Mouse (Mus musculus) liver, embryonic 12.5 days (tissue): ENCODE data around the gene Pagr1b. TPM values are rescaled to one million over a fixed set of nuclear protein-coding genes. Genes with fewer than 3 reads are reported as not detected.
A peak's percentile ranks its signal among the peaks of the same experiment; 100 is the strongest.

Experiments
- ATAC-seq: fragments of 200-750 bp; cut with Nextera tagmentation; 2 replicates; pipeline ENCODE4 v1.8.0; 2017; ENCODE audit warnings: moderate number of reproducible peaks, mild to moderate bottlenecking, moderate library complexity
- H3K27ac ChIP-seq: fragments of 300-500 bp; sonication (generic); 2 replicates; pipeline ENCODE4 v1.5.1; 2016; ENCODE audit warnings: mild to moderate bottlenecking
- H3K27me3 ChIP-seq: fragments of 300-500 bp; sonication (generic); replicated peaks from 2 replicates; pipeline ENCODE4 v1.6.1; 2016; ENCODE audit warnings: mild to moderate bottlenecking, moderate library complexity
- H3K36me3 ChIP-seq: fragments of 300-500 bp; sonication (generic); 2 replicates; pipeline ENCODE4 v1.6.1; 2016; ENCODE audit warnings: mild to moderate bottlenecking, moderate library complexity
- H3K4me1 ChIP-seq: fragments of 300-500 bp; sonication (generic); 2 replicates; pipeline ENCODE4 v1.6.1; 2016
- H3K4me2 ChIP-seq: fragments of 300-500 bp; sonication (generic); 2 replicates; pipeline ENCODE4 v1.6.1; 2016; ENCODE audit warnings: mild to moderate bottlenecking, moderate library complexity
- H3K4me3 ChIP-seq: fragments of 300-500 bp; sonication (generic); 2 replicates; pipeline ENCODE4 v1.5.1; 2016; ENCODE audit warnings: mild to moderate bottlenecking, moderate library complexity
- H3K9ac ChIP-seq: fragments of 300-500 bp; sonication (generic); 2 replicates; pipeline ENCODE4 v1.6.1; 2016; ENCODE audit warnings: mild to moderate bottlenecking, moderate library complexity
- H3K9me3 ChIP-seq: fragments of 300-500 bp; sonication (generic); replicated peaks from 2 replicates; pipeline ENCODE4 v1.6.1; 2016; ENCODE audit warnings: mild to moderate bottlenecking, moderate library complexity
- WGBS: fragments of 180-500 bp; shearing (Covaris S2); methylation state at CpG from one replicate; pipeline ENCODE4 v1.1.7; 2016; ENCODE audit not compliant: insufficient replicate concordance; 5-methylcytosine and 5-hydroxymethylcytosine counted together
- polyA plus RNA-seq: library from polyadenylated mRNA; unstranded; fragments of >200 nt; fragmentation: Nextera tagmentation; extraction: Ambion mirVana; gene quantifications from 2 replicates; pipeline ENCODE4 v1.2.1, GENCODE M21; 2016

The Pagr1b gene
- polyA plus RNA-seq, 1 experiment from 2014 or later = 0.57 TPM

DNA sequence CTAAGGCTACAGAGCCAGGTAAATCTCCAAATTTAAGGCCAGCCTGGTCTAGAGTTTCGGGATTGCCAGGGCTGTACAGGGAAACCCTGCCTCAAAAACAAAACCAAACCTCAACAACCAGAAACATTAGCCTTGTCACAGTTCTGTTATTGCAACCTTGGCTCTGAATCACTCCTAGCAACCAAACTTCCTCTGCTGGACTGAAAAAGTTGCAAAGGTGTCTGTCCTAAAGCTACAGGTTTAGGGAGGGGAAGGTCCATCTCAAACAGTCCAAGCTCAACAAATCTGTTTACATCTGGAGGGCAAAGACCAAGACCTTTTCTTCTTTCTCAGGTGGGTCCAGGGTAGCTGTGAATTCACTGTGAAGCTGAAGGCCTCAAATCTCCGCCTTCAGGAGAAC is 5.2 kb downstream of the Pagr1b start:
- peak overlapping the region; percentile 38 for H3K27ac ChIP-seq
- no peak overlapping the region for H3K4me2 ChIP-seq
- no peaks in the 10 kb centered on the region for H3K27me3 ChIP-seq
- no peaks in the 10 kb centered on the region for H3K9me3 ChIP-seq
- H3K36me3 ChIP-seq = peaks cover 35% of the 10 kb centered on the region
- WGBS = 83% methylated on average over 2 of the region's 2 CpGs
- no peak overlapping the region for H3K4me3 ChIP-seq
- no peak for ATAC-seq
- no peak overlapping the region for H3K9ac ChIP-seq
- peaks cover 75% of the 10 kb centered on the region for H3K4me1 ChIP-seq

DNA sequence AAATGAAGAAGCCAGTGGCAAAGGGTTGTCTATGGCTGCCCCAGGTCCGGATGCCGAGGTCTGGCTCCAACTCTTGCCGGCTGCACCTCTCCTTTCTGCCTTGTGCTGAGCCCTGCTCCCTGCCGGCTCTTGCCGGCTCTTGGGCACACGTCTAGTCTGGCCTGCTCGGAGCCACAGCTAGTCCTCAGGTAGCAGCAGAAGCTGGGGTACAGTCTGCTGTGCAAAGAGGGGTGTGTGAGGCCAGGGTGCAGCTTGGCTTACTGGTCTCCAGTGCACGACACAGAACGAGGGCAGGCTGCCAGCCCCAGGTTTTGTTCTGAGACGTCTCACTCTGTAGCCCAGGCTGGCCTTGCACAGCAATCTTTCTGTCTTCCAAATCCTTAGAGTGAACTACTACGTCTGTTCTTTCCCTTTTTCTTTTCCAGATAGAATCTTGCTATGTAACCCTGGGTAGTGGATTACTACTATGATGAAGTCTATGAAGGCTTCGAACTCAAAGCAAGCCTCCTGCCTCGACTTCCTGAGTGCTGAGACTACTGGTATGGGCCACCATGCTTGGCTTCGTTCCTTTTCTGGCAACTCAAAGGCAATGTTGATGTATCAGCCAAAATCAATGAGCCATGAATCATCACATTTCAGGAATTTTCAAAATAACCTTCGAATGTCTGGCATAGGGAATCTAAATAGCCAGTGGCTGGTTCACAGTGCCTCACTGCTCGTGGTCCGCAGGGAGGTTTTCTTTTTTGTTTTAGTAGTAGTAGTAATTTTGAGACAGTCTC is 6.8 kb downstream of the Pagr1b start:
- Histone ChIP-seq H3K4me2 (peak overlapping the region; percentile 62), H3K4me1 (peaks cover 60% of the 10 kb centered on the region), H3K36me3 (peaks cover 21% of the 10 kb centered on the region), H3K27ac (peak overlapping the region; percentile 96), H3K9me3 (no peaks in the 10 kb centered on the region), H3K4me3 (no peak overlapping the region), H3K27me3 (no peaks in the 10 kb centered on the region), H3K9ac (peak overlapping the region; percentile 63)
- no peak for ATAC-seq
- WGBS = 77% methylated on average over 17 of the region's 17 CpGs

DNA sequence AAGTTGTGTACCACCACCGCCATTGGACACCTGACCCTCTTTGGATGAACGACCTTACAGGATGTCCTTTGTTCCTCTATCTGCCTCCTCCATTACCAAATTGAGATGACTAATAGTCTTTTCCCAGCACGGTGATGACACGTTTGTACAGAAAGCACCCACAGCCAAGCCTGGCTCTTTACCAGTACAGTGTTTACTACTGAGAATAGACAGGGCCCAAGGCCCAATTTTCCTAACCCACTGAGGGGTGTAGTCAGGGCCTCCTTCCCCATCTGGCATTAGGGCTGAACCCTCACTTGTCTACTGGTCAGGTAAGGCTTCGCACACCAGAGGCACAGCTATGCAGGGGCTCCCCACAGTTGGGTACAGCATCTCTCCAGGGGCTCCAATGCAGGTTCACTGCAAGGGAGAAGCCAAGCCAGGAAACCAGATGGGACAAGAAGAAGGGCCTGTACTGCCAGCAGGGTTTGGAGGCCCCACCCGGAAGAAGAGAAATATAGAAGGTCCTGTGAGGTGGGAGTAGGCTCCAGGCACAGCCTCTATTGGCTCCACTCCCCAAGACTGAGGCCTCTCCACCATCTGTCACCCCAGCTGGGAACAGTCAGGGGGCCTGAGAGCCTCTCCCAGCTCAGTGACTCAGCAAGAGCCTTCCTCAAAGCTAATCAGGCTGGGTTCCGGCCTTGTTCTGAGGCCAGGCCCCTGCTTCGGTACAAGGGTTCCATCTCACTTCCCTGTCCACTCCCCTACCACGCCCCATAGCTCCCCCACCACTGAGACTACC is 7.9 kb downstream of the Pagr1b start:
- H3K27me3 ChIP-seq = no peaks in the 10 kb centered on the region
- peaks cover 11% of the 10 kb centered on the region for H3K36me3 ChIP-seq
- H3K4me2 ChIP-seq = peak overlapping the region; percentile 62
- H3K27ac ChIP-seq = peak overlapping the region; percentile 96
- H3K4me3 ChIP-seq = peak overlapping the region; percentile 13; the same call in 1 of the 2 replicates
- ATAC-seq = peak; percentile 96
- H3K4me1 ChIP-seq = peaks cover 49% of the 10 kb centered on the region
- H3K9me3 ChIP-seq = no peaks in the 10 kb centered on the region
- H3K9ac ChIP-seq = peak overlapping the region; percentile 63
- 41% methylated on average over 9 of the region's 9 CpGs for WGBS

DNA sequence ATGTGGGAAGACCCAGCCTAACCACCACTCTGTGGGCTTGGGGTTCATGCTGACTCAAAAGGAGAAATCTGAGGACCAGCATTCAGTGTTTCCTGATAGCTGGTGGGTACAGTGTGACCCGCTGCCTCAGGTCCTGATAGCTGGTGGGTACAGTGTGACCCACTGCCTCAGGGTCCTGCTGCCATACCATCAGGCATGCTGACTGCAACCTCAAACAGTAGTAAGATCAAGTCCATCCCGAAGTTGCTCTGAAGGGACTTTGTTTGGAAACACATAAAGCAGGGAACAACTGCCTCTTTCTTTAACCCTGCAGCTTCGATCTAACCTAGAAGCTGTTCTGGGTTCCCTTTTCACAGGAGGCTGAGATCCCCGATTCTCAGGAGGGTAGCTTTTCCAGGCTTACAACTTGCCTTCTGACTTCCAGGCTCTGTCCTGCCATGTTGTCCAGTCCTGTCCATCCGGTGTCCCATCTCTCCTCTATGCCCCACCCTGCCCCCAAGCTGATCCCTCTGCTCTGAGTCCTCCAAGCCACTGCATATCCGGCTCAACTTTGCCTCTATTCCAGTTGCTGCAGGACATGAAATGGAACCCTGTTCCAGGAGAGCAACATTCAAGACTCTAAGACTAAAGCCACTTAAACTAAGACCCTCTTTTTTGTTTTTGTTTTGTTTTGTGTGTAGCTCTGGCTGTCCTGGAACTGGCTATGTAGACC is 8.8 kb downstream of the Pagr1b start:
- no peaks in the 10 kb centered on the region for H3K9me3 ChIP-seq
- no peak for ATAC-seq
- 0 out of 2 replicates have a peak, but pooled peaks cover 3% of the 10 kb centered on the region for H3K36me3 ChIP-seq
- H3K4me1 ChIP-seq = peaks cover 52% of the 10 kb centered on the region
- H3K4me2 ChIP-seq = no peak overlapping the region; the same call in 1 of the 2 replicates
- WGBS = 83% methylated on average over 6 of the region's 6 CpGs
- H3K27me3 ChIP-seq = no peaks in the 10 kb centered on the region
- H3K4me3 ChIP-seq = no peak overlapping the region
- peak overlapping the region; percentile 63 for H3K9ac ChIP-seq
- peak overlapping the region; percentile 96 for H3K27ac ChIP-seq

- WGBS = 78% methylated on average over 4 of the region's 4 CpGs
- H3K4me2 ChIP-seq = no peak overlapping the region
- H3K9ac ChIP-seq = no peak overlapping the region
- H3K4me1 ChIP-seq = peaks cover 29% of the 10 kb centered on the region
- H3K27me3 ChIP-seq = no peaks in the 10 kb centered on the region
- H3K27ac ChIP-seq = no peak overlapping the region
- H3K9me3 ChIP-seq = no peaks in the 10 kb centered on the region
- no peak for ATAC-seq
- no peak overlapping the region for H3K4me3 ChIP-seq
- no peaks in the 10 kb centered on the region for H3K36me3 ChIP-seq
Measured at GRCm38 (mm10) chr7:127004122-127004875, 12.0 kb downstream of the Pagr1b start.

DNA sequence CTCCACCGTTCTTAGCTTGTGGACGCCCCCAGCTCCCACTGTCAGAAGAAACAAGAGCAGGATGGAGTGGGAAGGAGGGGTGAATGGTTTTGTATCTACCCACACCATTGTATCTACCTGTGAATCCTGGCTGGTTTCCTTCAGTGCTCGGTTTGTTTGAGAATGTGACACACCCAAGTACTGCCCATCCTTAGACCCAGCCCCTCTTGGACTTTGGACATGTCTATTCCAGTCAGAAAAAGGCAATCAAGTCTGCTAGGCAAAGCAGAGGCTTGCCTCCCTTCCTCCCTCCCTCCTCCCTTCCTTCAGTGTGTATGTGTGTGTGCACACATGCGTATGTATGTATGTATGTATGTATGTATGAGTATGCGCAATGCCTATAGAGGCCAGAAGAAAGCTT is 12.7 kb downstream of the Pagr1b start:
- Histone ChIP-seq H3K36me3 (no peaks in the 10 kb centered on the region), H3K27ac (no peak overlapping the region), H3K4me1 (peaks cover 22% of the 10 kb centered on the region), H3K9ac (no peak overlapping the region), H3K4me3 (no peak overlapping the region), H3K27me3 (no peaks in the 10 kb centered on the region), H3K4me2 (no peak overlapping the region), H3K9me3 (no peaks in the 10 kb centered on the region)
- no peak for ATAC-seq
- WGBS = 80% methylated on average over 5 of the region's 5 CpGs

DNA sequence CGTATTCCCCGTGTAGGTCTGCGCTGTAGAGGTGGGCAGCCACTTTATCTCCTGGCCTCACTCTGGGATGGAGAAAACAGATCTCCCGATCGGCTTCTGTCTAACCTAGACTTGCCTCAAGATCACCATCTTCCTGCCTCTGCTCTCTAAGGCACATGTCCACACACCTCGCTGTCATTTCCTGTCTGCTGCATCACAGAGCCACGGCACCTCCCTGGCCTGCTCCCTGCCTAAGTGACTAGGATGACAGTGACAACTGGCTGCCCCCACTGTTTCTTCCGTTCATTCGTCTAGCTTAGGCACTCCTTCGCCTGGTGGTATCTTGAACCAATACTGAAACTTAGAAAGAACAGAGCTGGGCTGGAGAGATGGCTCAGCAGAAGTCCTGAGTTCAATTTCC is 16.7 kb downstream of the Pagr1b start:
- no peak overlapping the region for H3K9ac ChIP-seq
- no peaks in the 10 kb centered on the region for H3K27me3 ChIP-seq
- 0 out of 2 replicates have a peak, but pooled peaks cover 3% of the 10 kb centered on the region for H3K9me3 ChIP-seq
- no peak overlapping the region for H3K4me3 ChIP-seq
- WGBS = 51% methylated on average over 10 of the region's 10 CpGs
- H3K36me3 ChIP-seq = peaks cover 6% of the 10 kb centered on the region
- no peak overlapping the region for H3K27ac ChIP-seq
- ATAC-seq = no peak
- peaks cover 6% of the 10 kb centered on the region; the same call in 1 of the 2 replicates for H3K4me1 ChIP-seq
- no peak overlapping the region for H3K4me2 ChIP-seq

- 0 out of 2 replicates have a peak, but pooled peaks cover 3% of the 10 kb centered on the region for H3K9me3 ChIP-seq
- 68% methylated on average over 4 of the region's 4 CpGs for WGBS
- no peak overlapping the region for H3K27ac ChIP-seq
- H3K9ac ChIP-seq = no peak overlapping the region
- peaks cover 6% of the 10 kb centered on the region for H3K36me3 ChIP-seq
- H3K4me1 ChIP-seq = no peaks in the 10 kb centered on the region; the same call in 1 of the 2 replicates
- no peak overlapping the region for H3K4me3 ChIP-seq
- 0 out of 2 replicates have a peak, but pooled peaks cover 5% of the 10 kb centered on the region for H3K27me3 ChIP-seq
- no peak for ATAC-seq
- no peak overlapping the region for H3K4me2 ChIP-seq
Measured at GRCm38 (mm10) chr7:126996449-126996848, 19.8 kb downstream of the Pagr1b start.

DNA sequence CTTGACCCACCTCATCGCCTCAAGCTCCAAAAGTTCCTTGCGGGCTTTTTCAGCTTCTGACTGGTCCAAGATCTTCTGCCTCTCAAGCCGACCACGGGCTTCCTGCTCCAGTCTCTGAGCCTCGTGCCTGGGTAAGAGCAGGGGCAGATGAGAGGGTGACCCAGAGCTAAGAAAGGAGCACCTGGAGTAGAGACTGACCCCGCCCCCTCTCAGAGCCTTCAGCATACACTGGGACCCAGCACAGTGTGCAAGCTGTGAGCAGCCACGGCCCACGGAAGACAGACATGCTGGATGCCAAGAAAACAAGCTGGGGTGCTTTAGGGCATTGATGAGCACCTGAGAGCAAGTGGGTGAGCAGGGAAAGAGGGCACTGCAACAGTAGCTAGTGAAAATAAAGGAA is 27.5 kb downstream of the Pagr1b start:
- no peaks in the 10 kb centered on the region for H3K4me1 ChIP-seq
- 66% methylated on average over 8 of the region's 8 CpGs for WGBS
- ATAC-seq = no peak
- 0 out of 2 replicates have a peak, but pooled peaks cover 11% of the 10 kb centered on the region for H3K27me3 ChIP-seq
- no peak overlapping the region for H3K9ac ChIP-seq
- H3K9me3 ChIP-seq = no peaks in the 10 kb centered on the region
- no peak overlapping the region for H3K27ac ChIP-seq
- no peaks in the 10 kb centered on the region for H3K36me3 ChIP-seq
- H3K4me3 ChIP-seq = no peak overlapping the region
- H3K4me2 ChIP-seq = no peak overlapping the region

DNA sequence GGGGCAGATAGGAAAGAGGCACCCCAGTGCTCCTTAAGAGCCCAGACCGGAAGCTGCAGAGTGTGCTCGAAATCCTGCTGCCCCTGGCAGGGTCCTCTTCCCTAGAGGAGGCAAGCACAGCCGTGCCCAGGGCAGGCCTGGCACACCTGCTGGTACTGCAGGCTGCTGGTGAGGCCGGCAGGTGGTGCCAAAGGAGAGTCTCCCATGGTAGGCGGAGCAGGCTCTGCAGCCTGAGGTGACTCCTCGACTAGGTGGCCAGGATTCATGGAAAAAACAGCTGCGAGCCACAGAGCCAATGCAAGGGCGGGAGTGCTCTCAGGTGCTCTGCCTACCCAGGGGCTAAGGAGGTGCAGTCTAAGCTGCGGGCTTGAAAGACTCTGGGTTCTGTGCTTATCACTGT is 30.0 kb downstream of the Pagr1b start:
- no peak overlapping the region for H3K9ac ChIP-seq
- peaks cover 11% of the 10 kb centered on the region; the same call in 1 of the 2 replicates for H3K4me1 ChIP-seq
- no peak for ATAC-seq
- H3K27me3 ChIP-seq = 0 out of 2 replicates have a peak, but pooled peaks cover 6% of the 10 kb centered on the region
- peaks cover under 1% of the 10 kb centered on the region; the same call in 1 of the 2 replicates for H3K36me3 ChIP-seq
- no peak overlapping the region for H3K4me2 ChIP-seq
- no peak overlapping the region for H3K27ac ChIP-seq
- no peak overlapping the region for H3K4me3 ChIP-seq
- no peaks in the 10 kb centered on the region for H3K9me3 ChIP-seq
- WGBS = 44% methylated on average over 9 of the region's 9 CpGs
